Mouse (Mus musculus): ENCODE data around the gene Isca1.

Isca1 gene

DNA sequence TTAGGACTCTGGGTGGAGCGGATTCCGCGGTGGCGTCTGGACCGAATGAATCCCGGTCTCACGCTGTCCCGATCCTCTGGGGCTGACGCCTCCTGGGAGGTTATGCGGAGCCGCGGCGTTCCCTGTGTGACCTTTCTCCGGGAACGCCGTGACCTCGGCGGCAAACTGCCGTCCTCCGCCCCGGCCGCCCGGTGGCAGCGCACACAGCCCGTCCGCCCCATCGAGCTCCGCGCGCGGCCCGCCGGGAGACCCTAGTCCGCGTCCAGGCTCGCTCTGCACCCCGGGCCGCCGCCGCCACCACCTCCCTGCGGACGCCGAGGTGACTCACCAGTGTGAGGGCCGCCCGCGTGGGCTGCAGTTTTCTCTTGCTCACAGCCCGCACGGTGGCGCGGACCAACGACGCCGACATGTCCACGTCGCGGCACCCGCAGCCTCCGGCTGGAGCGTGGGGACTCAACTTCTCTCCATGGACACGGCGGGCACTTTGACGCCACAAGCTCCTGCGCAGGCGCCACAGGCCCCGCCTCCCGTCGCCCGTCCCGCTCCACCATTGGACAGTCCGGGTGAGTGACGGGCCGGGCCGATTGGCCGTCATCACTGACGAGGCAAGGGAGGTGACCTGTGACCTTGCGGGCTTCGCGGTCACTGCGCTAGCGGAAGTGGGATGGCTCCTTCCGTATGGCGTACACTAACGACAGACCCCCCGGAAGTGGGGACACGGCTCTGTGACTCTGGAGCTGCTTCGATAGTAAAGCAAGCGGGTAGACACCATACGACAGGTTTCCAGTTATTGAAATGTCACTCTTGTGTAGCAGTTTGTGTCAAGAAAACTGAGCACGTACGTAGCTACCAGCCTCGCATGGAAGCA lies at the start of gene Isca1:
Isca1 (minus strand) TSS at position 515 of the 868 bp plus-strand sequence.
- in situ Hi-C loops (cut with MboI; ENCODE audit: unreplicated experiment in 2 of 2), result no loop called here

DNA sequence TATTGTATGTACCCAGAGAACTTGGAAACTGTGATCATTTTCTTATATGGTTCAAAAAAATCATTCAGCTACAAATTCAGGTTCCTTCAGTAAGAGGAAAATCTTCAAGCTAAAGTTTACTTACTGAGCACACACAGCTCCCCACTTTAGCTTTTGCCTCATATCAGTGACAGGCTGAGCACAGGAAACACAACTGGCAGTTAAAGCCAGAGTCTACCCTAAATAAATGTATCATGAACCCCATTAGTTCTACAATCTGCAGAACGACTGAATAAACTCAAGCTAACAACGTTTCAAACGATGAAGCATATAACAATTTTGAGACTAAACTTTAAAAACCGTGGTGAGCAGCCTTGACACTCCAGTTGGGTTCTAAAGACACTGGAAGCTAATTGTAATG lies 47.7 kb upstream of the Isca1 start:
- in situ Hi-C loops (cut with MboI; ENCODE audit: unreplicated experiment in 2 of 2), result loop anchor here (10.0 to 25.0 kb wide), 4 partner anchors 1423 to 1655 kb away; partner anchors contain the start of genes 2210016F16Rik (in 1 of the 2) and Idnk (in 1 of the 2)

DNA sequence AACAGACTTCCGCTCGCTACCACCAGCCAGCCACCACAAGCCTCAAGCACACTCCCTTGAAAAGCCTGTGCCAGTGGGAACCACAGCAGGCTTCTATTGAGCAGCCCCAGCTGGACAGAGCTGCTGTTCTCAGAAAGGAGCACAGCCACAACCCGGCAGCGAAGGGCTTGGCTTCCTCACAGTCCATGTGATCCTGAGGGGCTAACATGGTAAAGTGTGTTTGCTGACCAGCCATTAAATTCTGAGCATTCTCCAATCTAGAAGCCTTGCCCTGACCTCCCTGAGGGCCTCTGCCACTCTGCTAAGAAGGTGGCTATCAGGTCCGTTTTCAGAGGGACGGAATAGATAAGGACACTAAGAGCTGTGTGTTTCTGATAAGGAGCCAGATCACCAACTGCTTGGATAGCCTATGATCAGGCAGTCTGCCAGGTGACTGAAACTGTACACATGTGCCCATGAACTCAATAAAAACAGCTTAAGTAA lies 44.5 kb upstream of the Isca1 start:
- in situ Hi-C loops (cut with MboI; ENCODE audit: unreplicated experiment in 2 of 2), result loop anchor here (5.0 to 25.0 kb wide), 5 partner anchors 37 to 1652 kb away; partner anchors contain the start of genes 2210016F16Rik (in 1 of the 2) and Idnk (in 1 of the 2)

DNA sequence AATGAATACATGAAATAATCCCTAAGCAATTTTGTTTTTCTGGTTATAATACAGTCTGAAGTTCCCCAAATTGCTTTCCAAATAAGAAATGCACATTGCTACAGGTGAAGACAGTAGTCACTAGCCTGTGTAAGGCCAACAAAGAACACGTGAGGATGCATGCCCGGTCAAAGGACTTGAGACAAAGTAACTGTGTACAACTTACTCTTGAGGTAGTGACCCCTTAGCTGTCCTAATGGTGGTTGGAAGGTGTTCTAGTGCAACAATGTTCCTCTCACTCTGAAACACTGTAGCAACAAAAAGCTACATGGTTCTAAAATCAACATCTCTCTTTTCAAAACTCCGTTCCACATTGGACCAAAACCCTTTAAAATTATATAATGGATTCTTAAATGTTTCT lies 42.0 kb upstream of the Isca1 start:
- in situ Hi-C loops (cut with MboI; ENCODE audit: unreplicated experiment in 2 of 2), result loop anchor here (5.0 to 25.0 kb wide), 5 partner anchors 34 to 1649 kb away; partner anchors contain the start of genes 2210016F16Rik (in 1 of the 2) and Idnk (in 1 of the 2)

DNA sequence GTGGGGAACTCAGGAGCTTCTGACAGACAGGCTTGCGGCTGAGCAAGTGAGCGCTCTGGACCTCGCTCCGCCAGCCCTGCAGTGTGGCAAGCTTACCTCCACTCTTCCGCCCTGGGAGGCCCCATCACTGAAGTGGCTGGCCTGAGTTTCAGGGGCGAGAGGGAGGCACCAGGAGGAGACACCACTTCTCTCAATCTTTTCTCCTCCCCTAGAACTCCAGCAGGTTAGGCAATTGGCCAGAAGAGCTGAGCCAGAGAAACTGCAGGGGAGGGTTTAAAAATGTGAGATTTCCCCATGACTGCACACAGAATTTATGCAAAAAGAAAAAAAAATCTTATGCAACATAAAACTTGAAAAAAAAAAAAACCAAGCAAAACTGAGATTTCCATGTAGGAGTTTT lies 31.4 kb upstream of the Isca1 start:
- in situ Hi-C loops (cut with MboI; ENCODE audit: unreplicated experiment in 2 of 2), result loop anchor here (25.0 kb wide), 3 partner anchors 1414 to 1639 kb away; partner anchors contain the start of genes 2210016F16Rik (in 1 of the 2) and Idnk (in 1 of the 2)

DNA sequence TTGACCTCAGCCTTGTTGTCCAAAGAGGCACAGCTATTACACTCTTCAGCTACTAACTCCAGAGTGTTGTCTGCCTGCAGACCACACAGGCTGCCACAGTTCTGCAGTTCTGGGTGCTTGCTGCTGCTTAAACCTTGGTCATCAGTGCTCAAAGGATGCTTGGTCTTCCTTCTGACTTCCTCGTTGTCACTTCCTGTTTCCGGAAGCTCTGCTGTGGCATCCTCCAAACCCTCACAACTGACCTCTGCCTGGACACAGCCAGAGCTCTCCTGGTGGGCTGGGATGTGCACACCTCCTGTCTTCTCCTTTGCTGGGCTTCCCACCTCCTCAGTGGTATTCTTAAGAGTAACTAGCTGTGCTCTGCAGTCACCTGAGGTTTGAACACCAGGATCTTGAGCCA lies 30.5 kb upstream of the Isca1 start:
- in situ Hi-C loops (cut with MboI; ENCODE audit: unreplicated experiment in 2 of 2), result loop anchor here (25.0 kb wide), 3 partner anchors 1413 to 1638 kb away; partner anchors contain the start of genes 2210016F16Rik (in 1 of the 2) and Idnk (in 1 of the 2)

DNA sequence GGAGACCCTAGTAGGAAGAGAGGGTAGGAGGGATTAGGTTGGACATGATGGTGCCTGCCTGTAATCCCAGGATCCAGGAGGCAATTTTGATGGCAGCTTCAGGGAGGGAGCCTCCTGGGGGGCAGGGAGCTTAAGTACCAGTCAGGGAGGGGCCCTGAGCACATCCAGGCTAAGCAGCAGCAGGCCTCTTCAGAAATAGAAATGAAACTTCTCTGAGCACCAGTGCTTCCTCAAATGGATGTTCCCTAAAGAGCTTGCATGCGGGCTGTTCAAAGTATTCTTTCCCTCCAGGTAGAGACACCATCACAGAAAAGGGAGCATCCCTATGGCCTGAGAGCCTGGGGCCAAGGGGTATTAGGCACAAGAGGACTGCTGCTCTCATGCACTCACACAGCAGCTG lies 28.7 kb upstream of the Isca1 start:
- in situ Hi-C loops (cut with MboI; ENCODE audit: unreplicated experiment in 2 of 2), result loop anchor here in 1 of 2 experiments (25.0 kb wide), 1 partner anchor 1636 kb away; the partner anchor contains the start of gene Idnk

DNA sequence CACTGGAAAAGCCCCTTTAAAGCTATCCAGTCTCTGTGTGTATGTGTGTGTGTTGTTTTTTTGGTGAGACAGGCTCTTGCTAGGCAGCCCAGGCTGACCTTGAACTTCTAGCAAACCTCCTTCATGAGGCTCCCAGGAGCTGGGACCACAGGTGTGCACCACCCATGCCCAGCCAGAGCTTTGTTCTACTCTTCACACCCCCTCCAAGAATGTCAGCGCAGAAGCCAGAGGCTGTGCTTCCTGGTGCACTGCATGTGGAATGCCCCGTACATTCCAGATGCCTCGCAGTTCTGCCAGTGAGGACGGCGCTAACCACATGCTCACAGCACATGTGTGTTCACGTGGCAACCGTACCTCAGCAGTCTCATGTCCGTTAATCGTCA lies 26.8 kb upstream of the Isca1 start:
- in situ Hi-C loops (cut with MboI; ENCODE audit: unreplicated experiment in 2 of 2), result loop anchor here in 1 of 2 experiments (25.0 kb wide), 1 partner anchor 1634 kb away; the partner anchor contains the start of gene Idnk

DNA sequence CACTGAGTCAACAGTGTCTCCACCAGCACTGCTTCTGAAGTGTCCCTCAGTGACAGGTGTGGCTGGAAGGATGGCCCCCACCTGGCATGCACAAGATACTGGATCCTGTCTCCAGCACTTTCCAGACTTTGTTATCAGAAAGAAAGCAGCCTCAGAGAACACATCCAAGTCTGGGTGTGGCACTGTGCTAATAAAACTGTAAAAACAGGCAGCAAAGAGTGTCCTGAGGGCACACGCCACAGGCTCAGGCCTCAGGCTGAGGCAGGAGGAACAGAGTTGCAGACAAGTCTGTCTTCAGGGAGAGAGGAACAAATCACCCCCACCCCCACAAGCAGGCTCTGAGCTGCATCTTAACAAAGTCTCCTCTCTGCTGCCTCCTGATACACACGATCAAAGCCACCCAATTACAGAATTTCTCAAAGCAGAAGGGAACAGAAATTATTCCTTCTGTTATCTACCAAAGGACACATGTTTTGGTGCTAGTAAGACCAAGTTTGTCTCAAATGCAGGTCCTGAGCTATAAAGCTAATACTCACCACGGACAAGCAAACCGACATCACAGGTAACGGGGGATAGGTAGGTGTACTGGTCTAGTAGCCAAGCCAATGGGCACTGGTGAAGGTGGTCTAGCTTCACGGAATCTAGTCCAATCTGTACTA lies 26.3 kb upstream of the Isca1 start:
- in situ Hi-C loops (cut with MboI; ENCODE audit: unreplicated experiment in 2 of 2), result loop anchor here in 1 of 2 experiments (25.0 kb wide), 1 partner anchor 1634 kb away; the partner anchor contains the start of gene Idnk

DNA sequence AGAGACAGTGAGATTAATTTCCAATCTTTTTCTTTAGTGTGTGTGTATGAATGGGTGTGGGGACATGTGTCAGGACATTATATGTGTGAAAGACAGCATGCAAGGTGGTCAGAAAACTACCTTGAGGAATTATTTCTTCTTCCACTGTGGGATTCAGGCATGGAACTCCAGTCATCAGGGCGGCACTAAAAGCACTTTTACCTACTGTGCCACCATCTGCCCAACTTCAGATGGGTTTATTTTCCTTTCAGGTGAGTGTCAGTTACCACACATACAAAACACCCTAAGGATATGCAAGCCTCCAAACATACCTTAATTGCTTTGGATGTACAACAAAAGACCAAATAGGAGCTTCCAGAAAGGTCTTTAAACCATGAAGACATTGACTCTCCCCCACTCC lies 25.2 kb upstream of the Isca1 start:
- in situ Hi-C loops (cut with MboI; ENCODE audit: unreplicated experiment in 2 of 2), result loop anchor here in 1 of 2 experiments (25.0 kb wide), 1 partner anchor 1632 kb away; the partner anchor contains the start of gene Idnk

DNA sequence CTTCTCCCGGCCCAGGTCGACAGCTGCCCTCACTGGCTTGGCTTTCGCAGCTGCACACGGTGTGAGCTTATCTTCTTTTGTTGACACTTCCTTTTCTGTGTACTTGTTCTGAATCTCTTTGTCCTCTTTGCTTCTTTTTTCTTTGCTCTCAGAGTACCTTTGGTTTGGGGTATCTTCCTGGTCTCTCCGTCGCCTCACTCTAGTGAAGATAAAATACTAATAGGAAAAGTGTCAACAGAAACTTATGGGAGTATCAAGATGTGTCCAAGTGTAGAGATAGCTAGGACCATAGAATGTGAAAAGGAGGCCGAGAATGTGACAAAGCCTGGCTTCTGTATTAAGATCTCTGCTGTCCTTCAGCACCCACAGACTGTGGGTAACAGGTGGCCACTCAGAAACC lies 12.5 kb upstream of the Isca1 start, which contains the start of gene Gm49354:
Gm49354 (minus strand) TSS at position 101 of the 400 bp plus-strand sequence.
- in situ Hi-C loops (cut with MboI; ENCODE audit: unreplicated experiment in 2 of 2), result loop anchor here in 1 of 2 experiments (25.0 kb wide), 1 partner anchor 1620 kb away; the partner anchor contains the start of gene Idnk

DNA sequence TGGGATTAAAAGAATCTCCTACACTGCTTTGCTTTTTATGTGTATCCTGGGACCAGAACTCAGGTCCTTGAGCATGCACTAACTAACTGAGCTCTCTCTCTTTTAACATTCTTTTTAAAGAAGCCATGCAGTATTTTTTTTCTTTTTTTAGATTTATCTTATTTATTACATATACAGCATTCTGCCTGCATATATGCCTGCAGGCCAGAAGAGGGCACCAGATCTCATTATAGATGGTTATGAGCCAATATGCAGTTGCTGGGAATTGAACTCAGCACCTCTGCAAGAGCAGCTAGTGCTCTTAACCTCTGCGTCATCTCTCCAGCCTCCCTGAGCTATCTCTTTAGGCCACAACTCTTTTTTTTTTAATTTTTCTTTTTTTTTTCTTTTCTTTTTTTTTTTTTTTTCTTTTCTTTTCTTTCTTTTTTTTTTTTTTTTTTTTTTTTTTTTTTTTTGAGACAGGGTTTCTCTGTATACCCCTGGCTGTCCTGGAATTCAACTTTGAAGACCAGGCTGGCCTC lies 10.2 kb upstream of the Isca1 start:
- in situ Hi-C loops (cut with MboI; ENCODE audit: unreplicated experiment in 2 of 2), result loop anchor here in 1 of 2 experiments (5.0 to 25.0 kb wide), 2 partner anchors 32 to 1618 kb away; partner anchors contain the start of gene Idnk

DNA sequence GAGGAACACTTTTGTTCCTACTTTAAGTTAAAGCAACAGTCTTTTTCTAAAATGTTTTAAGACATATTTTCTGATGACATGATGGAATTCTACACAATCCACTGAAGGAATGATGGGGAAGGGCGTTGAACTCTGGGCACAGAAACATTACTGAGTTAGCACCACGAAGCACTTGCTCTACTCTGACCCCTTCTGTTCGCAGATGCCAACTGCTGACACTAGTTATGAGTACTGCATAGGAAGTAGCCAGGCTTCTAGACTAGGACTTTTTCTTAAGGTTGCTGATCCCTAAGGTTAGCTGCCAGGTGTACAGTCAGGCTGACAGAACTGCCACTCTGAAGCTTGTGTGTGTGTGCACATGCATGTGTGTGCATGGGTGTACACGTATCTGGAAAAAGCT lies 9.6 kb upstream of the Isca1 start:
- in situ Hi-C loops (cut with MboI; ENCODE audit: unreplicated experiment in 2 of 2), result loop anchor here in 1 of 2 experiments (5.0 to 25.0 kb wide), 2 partner anchors 33 to 1617 kb away; partner anchors contain the start of gene Idnk

DNA sequence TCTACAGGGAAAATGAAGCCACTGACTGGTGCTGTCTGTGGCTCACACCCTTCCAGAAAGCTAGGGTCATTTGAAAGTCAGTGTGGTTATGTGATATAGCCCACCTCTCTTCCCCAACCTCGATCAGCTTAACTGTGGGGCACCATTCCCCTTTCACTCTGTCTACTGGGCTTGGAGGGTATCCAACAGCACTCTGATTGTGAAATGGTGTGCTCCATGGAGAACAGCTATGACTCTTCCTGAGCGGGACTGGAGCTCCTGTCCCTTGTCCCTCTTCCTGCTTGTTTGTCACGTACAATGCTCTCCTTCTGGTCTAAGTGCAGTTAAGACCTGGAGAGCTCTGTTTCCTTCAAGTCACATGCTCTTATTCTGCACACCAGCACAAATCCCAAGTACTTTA lies 5.6 kb upstream of the Isca1 start:
- in situ Hi-C loops (cut with MboI; ENCODE audit: unreplicated experiment in 2 of 2), result loop anchor here in 1 of 2 experiments (5.0 to 25.0 kb wide), 2 partner anchors 37 to 1613 kb away; partner anchors contain the start of gene Idnk

DNA sequence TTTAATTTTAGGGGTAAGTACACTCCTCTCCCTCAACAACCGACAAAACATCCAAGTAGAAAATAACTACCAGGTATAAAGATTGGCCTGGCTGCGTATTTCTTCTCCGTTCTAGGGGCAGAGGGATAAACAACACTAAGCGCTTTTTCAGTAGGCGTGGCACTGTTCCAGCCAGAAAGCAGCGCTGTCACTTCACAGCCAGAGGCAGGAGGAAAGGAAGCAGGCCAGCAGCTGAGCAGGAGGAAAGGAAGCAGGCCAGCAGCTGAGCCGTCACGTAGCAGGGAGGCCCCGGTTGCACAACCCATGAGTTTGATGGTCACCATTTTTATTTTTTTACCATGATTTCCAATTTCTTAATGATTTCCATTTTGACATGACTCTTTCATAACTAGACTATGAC lies 1.6 kb upstream of the Isca1 start:
- in situ Hi-C loops (cut with MboI; ENCODE audit: unreplicated experiment in 2 of 2), result no loop called here

DNA sequence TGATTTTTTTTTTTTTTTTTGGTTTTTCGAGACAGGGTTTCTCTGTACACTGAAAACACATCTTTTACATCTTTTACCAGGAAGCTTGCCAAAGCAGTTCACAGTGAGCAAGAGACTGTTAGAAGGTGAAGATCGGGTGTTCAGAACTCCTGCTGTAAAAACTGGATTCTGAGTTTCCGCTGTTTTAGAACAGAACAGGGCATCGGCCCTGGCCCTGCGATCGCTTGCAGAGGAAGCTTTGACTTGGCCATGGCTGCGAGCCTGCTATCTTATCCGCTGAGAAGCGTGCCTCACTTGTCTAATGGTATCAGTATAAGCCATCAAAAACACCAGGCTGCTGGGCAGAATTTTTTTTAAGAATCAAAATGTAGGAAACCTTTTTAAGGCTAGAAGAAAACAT lies 1.2 kb upstream of the Isca1 start:
- in situ Hi-C loops (cut with MboI; ENCODE audit: unreplicated experiment in 2 of 2), result no loop called here

DNA sequence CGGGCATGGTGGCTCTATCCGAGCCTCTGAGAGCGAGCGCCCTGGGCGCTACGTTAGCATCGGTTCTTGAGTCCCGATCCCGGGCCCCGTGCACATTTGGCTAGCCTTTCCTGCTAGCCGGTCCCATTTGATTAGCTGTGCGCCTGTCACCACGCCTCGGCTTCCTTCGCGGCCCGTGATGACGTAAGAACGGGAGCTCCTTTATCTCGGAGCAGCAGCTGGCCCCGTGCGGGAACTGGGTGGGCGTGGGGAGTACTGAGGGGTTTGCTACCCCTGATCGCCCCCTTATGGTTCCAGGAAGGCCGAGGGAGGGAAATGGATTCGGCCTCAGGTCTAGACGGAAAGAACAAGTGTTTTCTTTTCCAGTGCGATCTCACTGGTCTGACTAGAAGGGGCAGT lies 553 bp upstream of the Isca1 start:
- in situ Hi-C loops (cut with MboI; ENCODE audit: unreplicated experiment in 2 of 2), result no loop called here

DNA sequence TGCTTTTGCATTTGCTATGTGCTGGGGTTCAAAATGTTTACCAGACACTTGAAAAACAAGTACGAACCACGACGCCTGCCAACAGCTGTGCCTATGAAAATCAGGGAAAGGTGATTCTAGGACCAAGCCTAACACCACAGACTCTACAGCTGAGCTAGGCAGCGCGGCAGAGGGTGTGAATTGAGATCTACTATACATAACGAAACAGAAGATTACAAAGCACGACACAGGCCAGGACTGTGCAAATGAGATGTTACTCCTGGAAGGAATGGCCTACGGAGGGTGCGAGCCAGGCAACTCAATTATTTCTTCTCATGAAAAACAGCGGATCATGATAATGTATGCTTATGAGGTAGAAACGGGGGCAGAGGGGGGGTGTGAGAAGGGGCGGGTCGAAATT lies 1.1 kb downstream of the Isca1 start:
- in situ Hi-C loops (cut with MboI; ENCODE audit: unreplicated experiment in 2 of 2), result no loop called here

DNA sequence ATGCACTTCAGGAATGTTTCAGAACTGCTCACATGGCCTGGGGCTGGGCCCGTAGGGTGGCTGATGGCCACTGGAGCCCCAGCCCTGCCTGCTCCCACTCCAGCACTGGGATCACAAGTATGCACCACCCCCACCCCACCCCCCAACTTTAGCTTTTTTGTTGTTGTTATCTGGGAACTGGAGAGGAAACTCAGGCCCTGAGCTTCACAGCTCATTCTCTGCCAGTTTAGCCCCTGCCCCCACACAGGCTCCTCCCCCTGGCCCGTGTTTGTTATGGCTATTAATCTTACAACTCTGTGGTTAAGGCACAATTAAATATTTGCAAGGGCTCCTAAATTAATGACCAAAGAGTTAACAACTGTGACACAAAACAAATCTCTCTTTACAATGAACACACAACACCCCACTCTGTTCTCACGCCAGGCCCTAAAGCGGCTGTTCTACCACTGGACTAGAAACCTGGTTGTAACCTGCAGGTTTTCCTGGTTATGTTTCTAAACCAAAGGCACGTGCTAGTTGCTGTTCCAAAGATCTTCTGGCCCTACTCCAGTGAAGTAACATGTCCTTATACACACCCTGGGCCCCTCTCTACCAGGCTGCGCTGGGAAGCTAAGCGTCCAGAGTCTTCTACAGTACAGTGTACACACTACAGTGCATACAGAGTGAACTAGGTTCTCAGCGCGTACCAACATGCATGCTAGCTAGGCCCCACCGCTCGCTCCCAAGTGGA lies 2.7 kb downstream of the Isca1 start:
- in situ Hi-C loops (cut with MboI; ENCODE audit: unreplicated experiment in 2 of 2), result no loop called here

All from v-Abl transformed pro-B cells (cell line).